Mouse (Mus musculus) spleen, adult 2 months (tissue): ENCODE measurements around the gene Cts3. TPM values are rescaled to one million over a fixed set of nuclear protein-coding genes. Genes with fewer than 3 reads are reported as not detected.
"Not testable (repeated sequence)": the region's sequence is repeated elsewhere in the genome, so short reads cannot be mapped to it uniquely, and the experiment has no call there.

Source experiments
- DNase-seq, 2 experiments: peaks; one replicate each; pipeline versions ENCODE4 v3.0.0 to v3.0.0-alpha.2; 2012 to 2021; ENCODE audit warnings: low spot score in 2 of 2, low read depth in 1 of 2
- H3K27ac ChIP-seq: fragments of 200-500 bp; 2 replicates; pipeline ENCODE4 v1.5.1; 2012; ENCODE audit warnings: low read length, inconsistent platforms; ENCODE audit not compliant: insufficient read depth
- H3K27me3 ChIP-seq: fragments of 200-500 bp; 2 replicates; pipeline ENCODE4 v1.6.1; 2012; ENCODE audit warnings: mild to moderate bottlenecking, moderate library complexity, low read length, inconsistent platforms; ENCODE audit not compliant: control insufficient read depth, insufficient read depth
- H3K36me3 ChIP-seq: fragments of 200-500 bp; 2 replicates; pipeline ENCODE4 v1.6.1; 2012; ENCODE audit warnings: mild to moderate bottlenecking, low read length, inconsistent platforms; ENCODE audit not compliant: control insufficient read depth, insufficient read depth
- H3K4me1 ChIP-seq: fragments of 200-500 bp; 2 replicates; pipeline ENCODE4 v1.6.1; 2011; ENCODE audit warnings: inconsistent platforms; ENCODE audit not compliant: control insufficient read depth, insufficient read depth, insufficient read length
- H3K4me3 ChIP-seq: fragments of 200-500 bp; 2 replicates; pipeline ENCODE4 v1.5.1; 2011; ENCODE audit warnings: mild to moderate bottlenecking, inconsistent platforms; ENCODE audit not compliant: insufficient read depth, insufficient read length; ENCODE audit errors: extremely low read depth
- CTCF ChIP-seq: fragments of 200-500 bp; IDR thresholded peaks from 2 replicates; pipeline ENCODE4 v1.5.1; 2011; ENCODE audit warnings: mild to moderate bottlenecking, inconsistent platforms; ENCODE audit not compliant: insufficient read depth, insufficient read length, insufficient replicate concordance; ENCODE audit errors: extremely low read depth
- POLR2A ChIP-seq: fragments of 200-500 bp; IDR thresholded peaks from 2 replicates; pipeline ENCODE4 v1.6.1; 2011; ENCODE audit warnings: low read depth, low read length, inconsistent platforms
- whole genome bisulfite sequencing: fragments of 180-500 bp; shearing (Covaris S2); methylation state at CpG from one replicate; pipeline ENCODE4 v1.1.7; 2018; 5-methylcytosine and 5-hydroxymethylcytosine counted together
- polyA plus RNA-seq: library from polyadenylated mRNA; depleted of rRNA; stranded (reverse); fragments of >200 nt; gene quantifications from 2 replicates; pipeline ENCODE4 v1.2.3, GENCODE M21; 2012; rRNA removed

Gene Cts3
- not detected in 2 replicates for polyA plus RNA-seq

DNA sequence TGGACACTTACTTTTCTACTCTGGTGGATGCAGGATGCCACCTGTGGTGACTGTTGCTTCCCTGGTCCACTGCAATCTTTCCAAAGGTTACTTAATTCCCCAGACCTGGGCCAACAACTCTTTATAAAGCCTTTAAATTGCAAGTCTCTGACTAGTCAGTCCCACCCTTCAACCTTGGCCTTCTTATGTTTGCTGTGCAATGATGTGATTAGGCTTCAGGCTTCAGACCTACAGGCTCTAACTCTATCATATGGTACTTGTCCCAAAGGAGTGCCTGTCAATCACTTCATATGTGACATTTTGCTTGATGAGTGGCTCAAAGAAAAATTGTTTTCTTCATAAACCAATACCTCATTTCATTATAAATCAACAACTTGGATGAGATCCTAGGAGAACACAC is at the start of gene Cts3:
Cts3 (minus strand) TSS at position 101 of the 400 bp plus-strand sequence.
- Histone ChIP-seq H3K4me3 (no peak within 1 kb of the TSS), H3K27me3 (no peaks in the 10 kb centered on the region), H3K36me3 (no peaks in the 10 kb centered on the region), H3K27ac (no peak within 1 kb of the TSS), H3K4me1 (no peaks in the 10 kb centered on the region)
- TF ChIP-seq POLR2A (no peak), CTCF (no peak)
- no peak for DNase-seq

DNA sequence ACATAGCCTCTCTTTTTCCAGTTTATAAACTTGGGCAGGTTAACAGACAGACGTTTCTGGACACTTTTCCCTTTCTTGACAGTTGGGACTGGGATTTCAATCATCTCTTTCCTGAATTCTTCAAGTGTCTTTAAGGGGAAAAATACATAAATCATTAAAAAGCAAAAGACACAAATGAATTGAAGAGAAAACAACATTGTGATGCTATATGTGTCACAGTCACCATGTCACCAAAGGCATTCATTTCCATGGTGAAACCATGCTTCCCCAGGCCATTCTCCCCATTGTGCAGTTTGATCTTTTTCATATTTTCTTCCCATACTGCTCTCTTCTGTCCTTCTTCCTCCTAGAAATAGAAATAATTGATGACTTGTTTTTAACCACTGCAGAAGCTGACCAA is 1.9 kb downstream of the Cts3 start, which contains the start of gene Gm49352:
Gm49352 (minus strand) TSS at position 101 of the 400 bp plus-strand sequence.
- H3K27me3 ChIP-seq, H3K36me3 ChIP-seq, DNase-seq, H3K27ac ChIP-seq, H3K4me3 ChIP-seq, H3K4me1 ChIP-seq: not testable (repeated sequence)
- 39% methylated on average over 1 of the region's 1 CpGs for WGBS

DNA sequence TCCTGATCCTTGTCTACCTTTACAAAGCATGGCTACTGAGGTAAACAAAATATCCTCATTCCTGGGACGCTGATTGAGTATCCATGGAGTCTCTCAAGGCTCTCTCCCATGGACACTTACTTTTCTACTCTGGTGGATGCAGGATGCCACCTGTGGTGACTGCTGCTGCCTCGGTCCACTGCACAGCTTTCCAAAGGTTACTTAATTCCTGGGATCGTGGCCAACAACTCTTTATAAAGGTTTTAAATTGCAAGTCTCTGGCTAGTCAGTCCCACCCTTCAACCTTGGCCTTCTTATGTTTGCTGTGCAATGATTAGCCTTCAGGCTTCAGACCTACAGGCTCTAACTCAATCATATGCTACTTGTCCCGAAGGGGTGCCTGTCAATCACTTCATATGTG is 28.3 kb downstream of the Cts3 start, which contains the start of gene Ctsm:
Ctsm (minus strand) TSS at position 209 of the 400 bp plus-strand sequence.
- no peak for DNase-seq
- Histone ChIP-seq H3K4me1 (no peaks in the 10 kb centered on the region), H3K27me3 (no peaks in the 10 kb centered on the region), H3K36me3 (no peaks in the 10 kb centered on the region), H3K4me3 (no peak within 1 kb of the TSS), H3K27ac (no peak within 1 kb of the TSS)
- WGBS, result 74% methylated on average over 4 of the region's 4 CpGs
- no peak for TF ChIP-seq POLR2A
- no peak for TF ChIP-seq CTCF

Other genes with a start within 250 kb of the Cts3 start
- gene Cts7, start 211.9 kb downstream of the Cts3 start, polyA plus RNA-seq, result not detected in 2 replicates
- gene Ctsm, start 28.3 kb downstream of the Cts3 start, polyA plus RNA-seq, result not detected in 2 replicates
- not detected in 2 replicates for gene Gm49352, start 2.0 kb downstream of the Cts3 start, polyA plus RNA-seq